Mouse (Mus musculus): ENCODE data around the gene Olfr77. TPM values are rescaled to one million over a fixed set of nuclear protein-coding genes. Genes with fewer than 3 reads are reported as not detected.

Olfr77 gene
- not detected for total RNA-seq (2023)

DNA sequence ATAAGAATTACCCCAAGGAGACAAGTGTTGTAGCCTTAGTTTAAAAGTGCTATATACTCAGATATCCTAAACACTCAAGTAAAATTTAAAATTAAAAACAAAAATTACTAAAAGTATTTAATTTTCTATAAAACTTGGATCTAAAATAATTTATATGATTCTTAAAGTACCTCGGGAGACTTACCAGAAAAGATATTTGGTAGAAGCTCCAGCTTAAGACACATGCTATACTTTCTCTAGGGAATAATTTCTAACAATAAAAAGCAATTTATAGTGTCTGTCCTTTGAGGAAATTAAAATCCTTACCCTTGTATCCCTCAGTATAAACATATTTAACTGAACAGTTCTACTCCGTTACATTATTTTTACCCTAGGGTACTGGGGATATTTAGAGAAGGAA lies at the start of gene Olfr77:
Gene Olfr77, plus strand, starts transcription at position 301 of the 400 bp plus-strand sequence.

DNA sequence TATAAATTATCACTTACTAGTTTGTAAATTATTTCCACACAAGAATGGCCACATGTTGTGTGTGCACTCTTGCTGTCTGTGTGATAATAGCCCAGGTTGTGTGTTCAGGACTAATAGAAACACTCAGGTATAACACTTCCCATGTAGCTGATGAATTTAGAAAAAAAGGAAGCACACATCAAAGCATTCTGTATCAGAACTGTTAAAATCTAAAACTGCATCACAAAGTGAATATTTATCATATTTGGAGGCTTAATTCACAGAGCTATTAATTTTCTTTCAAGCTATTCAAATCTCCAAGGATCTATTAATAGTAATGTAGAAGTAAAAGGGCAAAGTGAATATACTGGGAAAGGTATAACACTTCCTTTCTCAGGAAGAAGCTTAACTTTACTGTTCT lies 28.8 kb upstream of the Olfr77 start, which contains the start of gene Olfr862:
Gene Olfr862, minus strand, starts transcription at position 101 of the 400 bp plus-strand sequence.

Other genes with a start within 250 kb of the Olfr77 start
- gene Olfr857, start 207.4 kb upstream of the Olfr77 start, total RNA-seq (2023) = not detected
- gene Olfr58, start 136.6 kb upstream of the Olfr77 start, total RNA-seq (2023) = not detected
- not detected for gene Olfr859, start 112.0 kb upstream of the Olfr77 start, total RNA-seq (2023)
- gene Olfr860, start 67.1 kb upstream of the Olfr77 start, total RNA-seq (2023) = not detected
- gene Olfr862, start 28.9 kb upstream of the Olfr77 start, total RNA-seq (2023) = not detected
- gene Olfr866, start 111.2 kb downstream of the Olfr77 start, total RNA-seq (2023) = not detected
- gene Olfr867, start 140.7 kb downstream of the Olfr77 start, total RNA-seq (2023) = not detected
- gene Olfr868, start 181.8 kb downstream of the Olfr77 start, total RNA-seq (2023) = not detected
- not detected for gene Olfr869, start 212.1 kb downstream of the Olfr77 start, total RNA-seq (2023)